Mouse (Mus musculus) induced T-regulatory cell, adult 2 months (primary cell): ENCODE data around the gene Grip2.

ENCODE experiments used
- DNase-seq: peaks from one replicate; pipeline ENCODE4 v3.0.0-alpha.2; 2012; ENCODE audit warnings: low read depth

Gene Grip2

DNA sequence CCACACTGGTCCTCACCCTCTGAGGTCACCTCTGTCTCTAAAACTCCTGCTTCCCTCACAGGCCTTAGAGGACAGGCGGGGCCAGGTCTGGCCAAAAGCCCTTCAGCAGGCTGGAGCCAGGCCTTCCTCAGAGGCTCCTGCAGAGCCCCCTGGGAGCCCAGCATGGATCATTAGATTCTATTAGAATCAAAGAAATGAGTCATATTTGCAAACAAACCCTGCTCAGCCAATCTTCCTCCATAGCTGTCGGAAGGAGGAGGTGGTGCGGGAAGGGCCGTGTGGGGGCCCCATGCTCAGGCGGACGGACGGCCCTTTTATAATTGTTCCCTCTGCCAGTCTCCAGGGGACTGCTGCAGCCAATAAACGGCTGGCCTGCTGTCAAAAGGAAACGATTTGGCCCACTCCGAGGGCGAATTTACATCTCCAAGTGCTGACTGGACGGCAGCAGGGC lies 97.3 kb downstream of the Grip2 start:
- DNase-seq: no peak

DNA sequence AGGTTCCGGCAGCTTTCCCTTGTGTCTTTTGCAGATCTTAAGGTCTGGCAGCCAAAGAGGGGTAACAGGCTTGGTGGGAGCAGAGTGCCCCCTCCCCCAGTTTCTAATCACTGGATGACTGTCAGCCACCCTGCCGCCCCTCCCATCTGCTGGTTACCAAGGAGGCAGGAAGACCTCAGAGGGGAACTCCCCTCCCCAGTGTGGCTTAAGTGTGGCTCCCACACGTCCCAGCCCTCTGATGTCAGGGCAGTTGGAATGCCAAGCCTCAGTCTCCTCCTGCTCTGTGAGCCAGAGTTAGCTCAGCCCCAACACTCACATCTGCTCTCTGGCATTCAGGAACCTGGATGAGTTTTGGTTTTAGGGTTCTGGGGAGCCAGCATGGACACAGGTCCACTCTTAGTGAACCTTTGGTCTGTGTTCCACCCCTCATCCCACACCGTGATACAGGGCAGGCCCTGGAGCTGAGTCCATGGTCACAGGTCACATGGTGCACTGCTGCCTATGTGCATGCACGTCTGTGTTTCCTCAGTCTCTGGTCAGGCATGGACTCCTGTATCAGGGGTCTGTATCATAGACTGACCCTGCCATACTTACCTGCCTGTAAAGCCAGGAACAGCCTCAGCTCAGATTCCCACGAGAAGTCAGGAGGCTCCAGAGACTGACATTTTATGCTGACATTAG lies 98.0 kb downstream of the Grip2 start:
- DNase-seq: no peak

DNA sequence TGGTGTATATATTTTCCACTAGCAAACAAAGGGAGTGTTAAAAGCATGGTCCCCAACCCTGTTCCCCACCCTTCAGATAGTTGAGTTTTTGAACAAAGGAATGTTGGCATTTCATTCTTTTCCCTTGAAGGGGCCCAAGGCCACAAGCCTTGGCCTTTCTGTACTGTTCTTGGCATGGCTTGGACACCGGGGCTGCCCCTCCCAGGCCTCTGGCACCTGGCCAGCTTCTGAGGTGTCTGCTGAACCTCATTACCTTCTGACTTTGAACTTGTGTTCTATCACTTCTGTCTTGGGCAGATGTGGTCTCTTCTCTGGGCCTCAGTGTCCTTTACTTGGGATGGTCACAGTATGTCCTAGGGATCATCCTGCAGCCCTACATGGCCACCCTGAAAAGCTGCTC lies 99.7 kb downstream of the Grip2 start:
- DNase-seq: no peak

DNA sequence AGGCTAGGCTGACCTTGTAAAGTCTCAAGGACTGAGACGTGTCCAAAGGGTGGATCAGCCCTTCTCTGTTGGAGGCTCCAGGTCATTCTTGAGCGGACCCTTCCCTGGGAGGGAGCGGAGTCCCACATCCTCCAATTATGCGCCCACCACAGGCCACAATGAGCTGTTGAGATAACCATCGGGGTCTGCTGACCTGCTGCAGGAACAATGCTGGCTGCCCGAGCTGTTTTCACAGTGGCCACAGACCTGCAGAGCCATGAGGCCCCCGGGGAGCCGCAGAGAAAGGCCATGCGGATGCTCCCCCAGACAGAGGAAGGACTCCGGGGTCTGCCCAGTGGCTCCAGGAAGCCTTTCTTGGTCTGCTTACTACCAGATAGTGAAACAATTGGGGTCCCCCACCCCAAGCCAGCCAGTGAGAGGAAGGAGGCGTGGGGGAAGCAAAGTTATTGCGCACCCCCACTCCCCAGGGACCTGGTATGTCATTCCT lies 105.8 kb downstream of the Grip2 start:
- no peak for DNase-seq

DNA sequence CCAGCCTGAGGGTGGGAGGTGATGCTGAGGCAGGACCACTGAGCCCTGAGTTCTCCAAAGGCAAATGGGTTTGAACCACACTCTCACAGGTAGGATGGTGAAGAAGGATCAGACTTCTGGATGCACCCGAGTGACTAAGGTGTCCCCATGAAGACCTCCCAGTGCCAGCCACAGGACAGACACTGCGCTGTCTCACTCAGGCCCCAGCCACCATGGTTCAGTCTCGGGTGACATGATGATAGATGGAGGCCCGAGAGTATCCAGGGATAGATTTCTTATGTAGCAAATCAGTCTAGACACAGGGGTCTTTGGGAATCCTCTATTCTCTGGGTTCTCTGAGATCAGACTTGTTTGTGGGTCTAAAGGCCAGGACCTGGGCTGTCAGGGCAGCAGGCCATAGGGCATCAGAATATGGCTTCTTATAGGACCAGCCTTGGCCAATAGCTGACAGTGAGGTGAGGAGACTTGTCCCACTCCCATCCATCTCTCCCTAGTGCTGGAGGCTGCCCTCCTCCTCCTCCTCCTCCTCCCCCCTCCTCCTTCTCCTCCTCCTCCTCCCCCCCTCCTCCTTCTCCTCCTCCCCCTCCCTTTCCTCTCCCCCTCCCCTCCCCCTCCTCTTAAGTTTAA lies 106.3 kb downstream of the Grip2 start:
- DNase-seq: no peak

DNA sequence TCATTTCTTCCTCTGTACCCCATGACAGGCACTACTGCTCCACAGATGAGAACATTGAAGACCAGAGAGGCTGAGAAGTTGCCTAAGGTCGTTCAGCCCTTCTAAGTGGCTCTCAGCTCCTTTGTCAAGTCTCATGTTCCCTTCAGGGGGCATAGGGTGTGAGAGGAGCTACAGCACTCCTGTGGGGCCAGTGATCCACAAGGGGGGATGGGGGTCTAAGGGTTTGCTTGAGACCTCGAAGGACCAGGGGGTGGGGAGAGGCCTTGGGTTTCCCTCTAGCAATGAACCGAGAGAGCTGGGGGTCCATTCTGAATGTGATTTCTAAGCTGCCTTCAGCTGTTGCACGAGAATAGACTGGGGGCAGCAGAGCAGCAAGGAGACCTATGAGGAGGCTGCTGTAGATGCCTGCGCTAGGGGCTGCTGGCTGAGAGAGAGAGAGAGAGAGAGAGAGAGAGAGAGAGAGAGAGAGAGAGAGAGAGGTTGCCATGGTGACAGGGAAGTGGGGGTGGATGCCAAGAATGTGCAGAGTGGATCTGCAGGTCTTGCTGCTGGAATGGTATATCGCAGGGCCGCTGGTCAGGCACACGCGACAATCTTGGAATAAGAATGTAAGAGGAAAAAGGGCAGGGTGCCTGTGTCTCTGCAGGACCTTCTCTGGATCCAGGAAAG lies 107.1 kb downstream of the Grip2 start:
- no peak for DNase-seq

DNA sequence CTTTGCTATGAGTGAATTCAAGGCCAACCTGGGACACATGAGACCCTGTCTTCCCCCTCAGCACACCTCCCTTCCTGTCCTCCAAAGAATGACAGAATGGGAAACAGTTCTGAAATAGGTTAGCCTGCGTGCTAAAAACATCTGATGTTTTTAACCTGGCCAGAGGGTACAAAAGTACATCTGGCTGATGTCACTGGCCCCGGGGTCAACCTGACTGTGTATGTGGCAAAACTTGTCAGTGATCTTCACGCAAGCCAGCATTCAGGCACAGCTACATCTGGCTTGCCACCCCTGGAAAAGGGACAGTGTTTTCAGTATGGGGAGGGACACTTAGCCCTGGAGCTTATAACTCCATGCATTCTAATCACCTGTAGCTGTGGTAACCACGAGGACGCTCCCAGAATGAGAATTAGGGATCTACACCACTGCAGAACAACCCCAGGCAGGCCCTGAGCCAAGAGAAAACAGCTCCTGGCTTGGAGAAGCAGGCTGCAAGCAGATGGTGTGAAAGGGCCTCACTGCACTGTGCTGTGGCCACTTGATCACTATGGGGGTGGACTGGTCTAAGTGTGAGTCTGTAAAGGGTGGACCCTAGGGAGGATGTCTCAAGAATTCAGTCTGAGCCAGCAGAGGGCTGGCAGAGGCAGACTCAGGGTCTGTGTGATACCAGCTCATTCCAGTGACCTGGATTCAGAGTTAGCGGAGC lies 107.9 kb downstream of the Grip2 start:
- DNase-seq: no peak

DNA sequence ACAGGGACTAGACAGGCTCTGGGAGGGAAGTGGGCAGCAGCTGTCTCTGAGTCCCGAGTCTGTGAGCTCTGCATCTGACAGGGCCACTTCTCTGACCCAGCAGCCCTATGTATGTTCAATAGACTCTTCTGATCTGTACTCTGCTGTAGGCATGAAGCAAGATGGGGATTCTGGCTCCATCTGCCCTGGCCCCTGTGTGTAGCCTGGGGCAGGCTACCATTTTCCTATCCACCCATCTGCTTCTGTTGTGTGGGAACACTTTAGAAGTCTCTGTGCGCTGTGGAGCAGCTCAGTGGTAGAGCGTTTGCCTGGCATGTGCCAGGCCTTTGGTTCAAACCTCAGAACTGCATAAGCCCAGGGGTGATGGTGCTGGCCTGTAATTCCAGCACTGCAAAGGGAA lies 108.4 kb downstream of the Grip2 start:
- DNase-seq: no peak

DNA sequence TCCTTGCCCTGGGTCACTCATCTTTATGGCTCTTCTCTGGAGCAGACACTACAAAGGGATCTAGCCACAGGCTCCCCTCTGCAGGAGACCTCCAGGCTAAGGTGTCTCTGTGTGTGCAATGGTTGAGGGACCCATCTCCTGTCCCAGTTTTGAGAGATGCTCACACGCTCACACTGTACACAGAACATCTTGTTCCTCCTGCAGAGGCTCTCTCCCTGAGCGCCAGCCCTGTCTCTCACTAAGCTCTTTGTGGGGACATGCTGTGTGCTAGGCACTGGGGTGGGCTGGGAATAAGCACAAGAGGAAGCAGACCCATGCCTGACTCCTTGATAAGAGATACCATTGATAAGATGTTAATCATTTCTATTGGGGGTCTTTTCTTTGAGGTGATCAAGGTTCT lies 109.0 kb downstream of the Grip2 start:
- DNase-seq: no peak

DNA sequence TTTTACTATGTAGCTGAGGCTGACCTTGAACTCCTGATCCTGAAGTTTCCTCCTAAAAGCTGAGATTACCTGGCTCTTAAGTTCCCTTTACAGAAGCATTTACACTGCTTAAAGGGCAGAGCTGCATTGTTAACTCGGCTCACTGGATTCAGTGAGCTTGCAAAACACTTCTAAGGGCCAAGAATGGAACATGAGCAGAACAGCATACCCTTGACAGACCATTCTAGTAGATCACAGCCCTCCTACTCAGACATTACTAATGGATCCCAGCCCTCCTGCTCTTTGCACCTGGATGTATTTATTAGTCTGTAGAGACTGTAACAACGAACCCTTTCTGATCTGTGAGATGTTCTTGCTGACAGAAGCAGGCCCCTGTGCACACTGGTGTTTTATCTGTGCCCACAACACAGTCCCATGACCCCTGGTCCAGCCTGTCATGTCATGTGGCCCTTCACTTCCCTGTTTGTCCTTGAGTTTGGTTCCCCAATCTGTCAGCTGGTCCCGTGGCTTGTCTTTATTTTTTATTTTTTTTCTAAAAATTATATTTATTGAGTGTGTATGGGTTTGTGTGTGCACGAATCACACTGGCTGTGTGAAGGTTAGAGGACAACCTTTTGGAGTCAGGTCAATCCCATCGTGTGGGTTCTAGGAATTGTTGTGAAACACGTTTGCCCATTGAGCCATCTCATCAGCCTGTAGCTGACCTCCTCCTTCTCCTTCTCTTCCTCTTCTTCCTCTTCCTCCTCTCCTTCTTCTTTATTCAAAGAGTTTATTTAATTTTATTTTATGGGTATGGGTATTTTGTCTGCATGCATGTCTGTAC lies 110.9 kb downstream of the Grip2 start:
- DNase-seq: no peak

DNA sequence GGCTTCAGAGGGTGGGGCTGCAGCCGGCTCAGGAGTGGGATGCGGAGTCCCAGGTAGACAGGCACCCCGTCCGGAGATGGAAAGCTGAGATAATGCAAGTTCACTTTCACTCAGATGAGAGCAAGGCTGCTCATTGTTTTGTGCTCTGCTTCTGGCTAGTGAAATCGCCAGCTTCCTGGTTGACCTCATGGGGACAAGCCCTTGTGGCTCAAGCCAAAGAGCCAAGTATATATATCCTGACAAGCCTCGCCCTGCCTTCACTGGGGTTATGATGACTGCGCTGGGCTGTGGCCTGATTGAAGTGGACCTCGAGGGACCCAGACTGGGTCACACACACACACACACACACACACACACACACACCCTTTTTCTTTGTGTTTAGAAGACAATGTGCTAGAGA lies 112.0 kb downstream of the Grip2 start:
- no peak for DNase-seq

DNA sequence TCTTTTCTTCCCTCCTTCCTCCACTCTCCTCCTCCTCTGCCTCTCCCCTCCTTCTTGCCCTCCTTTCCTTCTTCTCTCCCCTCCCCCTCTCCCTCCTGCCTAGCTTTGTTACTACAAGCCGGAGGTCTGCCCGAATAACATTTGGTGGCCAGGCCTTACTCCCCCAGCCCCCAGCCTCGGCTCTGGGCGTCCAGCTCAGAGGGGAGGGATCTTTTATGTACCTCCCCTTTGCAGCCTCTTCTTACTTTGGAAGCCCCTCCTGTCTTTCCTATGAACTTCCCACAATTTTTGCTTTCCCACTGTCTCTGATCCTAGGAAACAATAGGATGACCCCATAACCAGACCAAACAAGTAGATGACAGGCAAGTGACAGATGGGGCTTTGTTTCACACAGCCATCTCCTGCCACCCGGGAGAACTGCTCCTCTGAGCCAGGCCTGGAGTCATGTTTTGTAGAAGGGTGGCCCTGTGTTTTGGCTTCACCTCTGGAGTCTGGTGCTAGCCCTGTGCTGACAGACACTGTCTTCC lies 113.6 kb downstream of the Grip2 start:
- DNase-seq: no peak

DNA sequence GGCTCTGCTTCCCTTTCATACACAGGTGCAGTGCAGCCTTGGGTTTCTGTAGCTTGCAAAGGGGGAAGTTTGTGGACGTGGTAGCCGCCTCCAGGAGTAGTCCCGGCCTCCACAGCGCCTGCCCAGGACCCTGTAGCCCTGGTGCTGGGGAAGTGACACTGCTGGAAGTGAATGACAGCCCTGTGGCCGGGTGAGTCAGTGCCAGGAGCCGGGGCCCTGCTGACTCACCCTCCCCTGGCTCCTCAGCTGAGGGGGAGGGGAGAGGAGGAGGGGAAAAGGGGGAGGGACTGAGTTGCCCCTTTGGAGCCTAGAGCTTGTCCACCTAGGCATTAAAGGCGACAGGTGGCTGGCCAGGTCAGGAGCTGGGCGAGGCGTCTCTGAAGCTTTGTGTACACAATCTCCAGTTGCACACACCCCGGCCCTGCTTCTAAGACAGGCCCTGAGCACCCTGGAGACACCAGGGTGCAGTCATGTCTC lies 114.2 kb downstream of the Grip2 start:
- no peak for DNase-seq

DNA sequence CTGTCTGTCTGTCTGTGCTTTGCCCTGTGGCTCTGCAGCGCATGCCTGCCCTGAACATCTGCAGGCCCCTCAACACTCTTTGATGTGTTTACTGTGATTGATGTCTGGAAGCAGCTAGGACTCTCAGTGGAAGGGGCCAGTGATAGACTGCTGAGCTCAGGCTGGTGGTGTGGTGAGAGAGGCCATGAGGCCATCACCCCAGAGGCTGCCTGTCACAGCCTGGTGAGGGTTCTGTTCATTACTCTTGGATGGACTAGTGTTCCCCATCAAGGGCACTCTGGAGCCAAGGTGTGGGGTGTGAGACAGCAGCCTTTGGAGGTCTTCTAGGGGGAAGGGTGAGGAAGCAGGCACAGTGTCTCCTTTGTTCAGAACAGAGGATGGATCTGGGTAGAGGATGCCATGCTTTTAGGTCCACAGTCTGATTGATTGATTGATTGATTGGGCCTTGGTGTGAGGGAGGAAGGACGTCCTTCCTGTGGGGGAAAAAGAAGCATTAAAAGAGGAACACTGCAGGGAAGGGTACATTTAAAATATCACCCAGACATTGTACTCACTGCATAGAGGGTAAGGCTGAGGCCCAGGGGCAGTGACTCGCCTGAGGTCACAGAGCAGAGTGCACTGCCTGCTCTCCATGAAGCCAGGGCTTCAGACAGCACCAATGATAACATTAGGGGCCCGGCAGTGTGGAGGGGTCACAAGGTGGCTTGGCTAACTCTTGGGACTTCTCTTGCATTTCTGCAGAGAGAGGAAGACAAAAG lies 114.8 kb downstream of the Grip2 start:
- no peak for DNase-seq
